Mouse (Mus musculus) limb, embryonic 14.5 days (tissue): ENCODE data around the gene Gbp3. TPM values are rescaled to one million over a fixed set of nuclear protein-coding genes. Genes with fewer than 3 reads are reported as not detected.
"Not testable (repeated sequence)": the region's sequence is repeated elsewhere in the genome, so short reads cannot be mapped to it uniquely, and the experiment has no call there.

Experiments used
- ATAC-seq: fragments of 200-750 bp; cut with Nextera tagmentation; 2 replicates; pipeline ENCODE4 v1.8.0; 2017; ENCODE audit warnings: low read depth, moderate number of reproducible peaks, moderate TSS enrichment; ENCODE audit not compliant: low FRiP score
- DNase-seq: peaks from one replicate; pipeline ENCODE4 v3.0.0-alpha.2; 2015; ENCODE audit warnings: low spot score
- H3K27ac ChIP-seq: fragments of 300-500 bp; sonication (generic); replicated peaks from 2 replicates; pipeline ENCODE4 v1.5.1; 2014; ENCODE audit warnings: low read depth, mild to moderate bottlenecking, low read length, moderate library complexity, mixed read lengths
- H3K27me3 ChIP-seq: fragments of 300-500 bp; sonication (generic); 2 replicates; pipeline ENCODE4 v1.6.1; 2014; ENCODE audit warnings: low read length, mixed read lengths; ENCODE audit not compliant: control insufficient read depth, insufficient read depth
- H3K36me3 ChIP-seq: fragments of 300-500 bp; sonication (generic); 2 replicates; pipeline ENCODE4 v1.6.1; 2014; ENCODE audit warnings: mild to moderate bottlenecking, low read length, moderate library complexity, mixed read lengths; ENCODE audit not compliant: control insufficient read depth, insufficient read depth
- H3K4me1 ChIP-seq: fragments of 300-500 bp; sonication (generic); 2 replicates; pipeline ENCODE4 v1.6.1; 2014; ENCODE audit warnings: antibody characterized with exemption, low read length, mixed read lengths; ENCODE audit not compliant: control insufficient read depth, insufficient read depth
- H3K4me2 ChIP-seq: fragments of 300-500 bp; sonication (generic); replicated peaks from 2 replicates; pipeline ENCODE4 v1.6.1; 2014; ENCODE audit warnings: low read depth, mild to moderate bottlenecking, low read length, moderate library complexity; ENCODE audit not compliant: severe bottlenecking
- H3K4me3 ChIP-seq: fragments of 300-500 bp; sonication (generic); replicated peaks from 2 replicates; pipeline ENCODE4 v1.5.1; 2014; ENCODE audit warnings: low read length
- H3K9ac ChIP-seq: fragments of 300-500 bp; sonication (generic); 2 replicates; pipeline ENCODE4 v1.6.1; 2014; ENCODE audit warnings: mild to moderate bottlenecking, low read depth, low read length, moderate library complexity; ENCODE audit not compliant: severe bottlenecking
- H3K9me3 ChIP-seq: fragments of 300-500 bp; sonication (generic); 2 replicates; pipeline ENCODE4 v1.6.1; 2016; ENCODE audit warnings: low read length; ENCODE audit not compliant: control insufficient read depth
- POLR2A ChIP-seq: fragments of 200-500 bp; IDR thresholded peaks from 2 replicates; pipeline ENCODE4 v1.8.0; 2012; ENCODE audit warnings: inconsistent platforms, mild to moderate bottlenecking, moderate library complexity, borderline replicate concordance; ENCODE audit not compliant: insufficient read depth, insufficient read length; ENCODE audit errors: extremely low read depth
- WGBS: fragments of 180-500 bp; shearing (Covaris S2); extraction: QIAGEN DNeasy Blood & Tissue Kit; methylation state at CpG from one replicate; pipeline ENCODE4 v1.1.7; 2014; 5-methylcytosine and 5-hydroxymethylcytosine counted together
- polyA plus RNA-seq, 2 experiments: library from polyadenylated mRNA; depleted of rRNA in 1 of 2; stranded (reverse) in 1 of 2; unstranded in 1 of 2; fragments of >200 nt; fragmentation: Nextera tagmentation in 1 of 2; extraction: Ambion mirVana in 1 of 2; gene quantifications; 2 replicates each; pipeline versions ENCODE4 v1.2.1 to v1.2.3; 2012 to 2014

Gene Gbp3
- polyA plus RNA-seq, 2 experiments: 0.65 to 0.69 TPM

DNA sequence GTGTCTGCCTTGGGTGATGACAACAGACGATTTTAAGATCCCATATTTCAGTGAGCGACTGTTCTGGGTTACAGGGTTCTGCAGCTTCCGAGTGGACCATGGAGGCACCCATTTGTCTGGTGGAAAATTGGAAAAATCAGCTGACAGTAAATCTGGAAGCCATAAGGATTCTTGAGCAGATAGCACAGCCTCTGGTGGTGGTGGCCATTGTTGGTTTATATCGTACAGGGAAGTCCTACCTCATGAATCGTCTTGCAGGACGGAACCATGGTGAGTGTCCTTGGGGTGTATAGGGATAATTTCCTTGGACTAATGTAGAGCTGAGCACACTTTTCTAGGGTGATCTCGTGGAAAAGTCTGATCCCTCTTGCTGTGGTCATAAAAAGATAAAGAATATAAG lies 1.8 kb downstream of the Gbp3 start:
- Histone ChIP-seq H3K9me3 (no peaks in the 10 kb centered on the region), H3K27ac (no peak overlapping the region), H3K9ac (no peak overlapping the region), H3K4me3 (no peak overlapping the region), H3K4me2 (no peak overlapping the region), H3K36me3 (no peaks in the 10 kb centered on the region), H3K4me1 (no peaks in the 10 kb centered on the region), H3K27me3 (no peaks in the 10 kb centered on the region)
- no peak for TF ChIP-seq POLR2A
- WGBS: 79% methylated on average over 7 of the region's 7 CpGs
- DNase-seq (no peak), ATAC-seq (no peak)

DNA sequence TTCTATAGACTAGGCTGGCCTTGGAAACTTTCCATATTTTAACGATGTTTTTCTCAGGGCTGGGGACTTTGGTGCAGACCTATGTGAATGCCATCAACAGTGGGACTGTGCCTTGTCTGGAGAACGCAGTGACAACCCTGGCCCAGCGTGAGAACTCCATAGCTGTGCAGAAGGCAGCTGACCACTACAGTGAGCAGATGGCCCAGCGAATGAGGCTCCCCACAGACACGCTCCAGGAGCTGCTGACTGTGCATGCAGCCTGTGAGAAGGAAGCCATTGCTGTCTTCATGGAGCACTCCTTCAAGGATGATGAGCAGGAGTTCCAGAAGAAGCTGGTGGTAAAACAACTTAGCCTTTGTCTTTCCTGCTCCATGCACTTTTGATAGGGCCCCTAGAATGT lies 7.7 kb downstream of the Gbp3 start:
- H3K9ac ChIP-seq, H3K36me3 ChIP-seq, H3K4me1 ChIP-seq, ATAC-seq, H3K9me3 ChIP-seq, H3K27ac ChIP-seq, H3K4me2 ChIP-seq, H3K4me3 ChIP-seq, DNase-seq, H3K27me3 ChIP-seq: not testable (repeated sequence)
- WGBS: 63% methylated on average over 5 of the region's 5 CpGs

DNA sequence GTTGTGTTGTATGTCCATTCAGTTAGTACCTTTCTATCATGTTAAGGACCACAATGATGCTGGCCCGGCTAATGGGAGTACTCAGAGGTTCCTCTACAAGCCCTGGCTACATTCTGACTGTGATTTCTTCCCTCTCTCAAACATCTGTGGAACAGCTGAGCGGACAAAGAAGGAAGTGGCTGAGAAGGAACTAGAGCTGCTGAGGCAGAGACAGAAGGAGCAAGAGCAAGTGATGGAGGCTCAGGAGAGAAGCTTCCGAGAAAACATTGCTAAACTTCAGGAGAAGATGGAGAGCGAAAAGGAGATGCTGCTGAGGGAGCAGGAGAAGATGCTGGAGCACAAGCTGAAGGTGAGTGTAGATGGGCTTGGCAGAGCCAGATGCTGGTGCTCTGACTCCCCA lies 10.9 kb downstream of the Gbp3 start:
- WGBS: 89% methylated on average over 4 of the region's 4 CpGs
- Histone ChIP-seq H3K9me3 (no peaks in the 10 kb centered on the region), H3K27me3 (no peaks in the 10 kb centered on the region), H3K9ac (no peak overlapping the region), H3K4me1 (no peaks in the 10 kb centered on the region), H3K4me3 (no peak overlapping the region), H3K36me3 (no peaks in the 10 kb centered on the region), H3K27ac (no peak overlapping the region), H3K4me2 (no peak overlapping the region)
- ATAC-seq (no peak), DNase-seq (no peak)
- TF ChIP-seq POLR2A: no peak

DNA sequence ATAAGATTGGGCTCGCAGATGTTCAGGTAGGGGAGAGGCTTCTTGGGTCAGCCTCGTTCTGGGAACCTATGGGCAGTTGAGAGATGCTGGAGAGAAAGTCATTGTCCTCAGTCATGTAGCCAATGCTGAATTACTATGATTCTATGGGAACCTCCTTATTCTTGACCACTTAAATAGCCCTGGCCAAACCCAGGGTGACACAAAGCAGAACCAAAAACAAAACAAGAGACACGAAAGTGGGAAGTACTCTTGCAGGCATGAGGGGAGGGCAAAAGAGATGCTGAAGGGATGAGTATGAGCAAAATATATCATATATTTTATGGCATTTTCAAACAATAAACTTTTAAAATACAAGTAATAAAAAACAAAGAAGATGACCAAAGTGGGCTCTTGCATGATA lies 17.3 kb downstream of the Gbp3 start:
- no peak for ATAC-seq
- 83% methylated on average over 3 of the region's 3 CpGs for WGBS
- H3K27ac ChIP-seq: no peak overlapping the region

DNA sequence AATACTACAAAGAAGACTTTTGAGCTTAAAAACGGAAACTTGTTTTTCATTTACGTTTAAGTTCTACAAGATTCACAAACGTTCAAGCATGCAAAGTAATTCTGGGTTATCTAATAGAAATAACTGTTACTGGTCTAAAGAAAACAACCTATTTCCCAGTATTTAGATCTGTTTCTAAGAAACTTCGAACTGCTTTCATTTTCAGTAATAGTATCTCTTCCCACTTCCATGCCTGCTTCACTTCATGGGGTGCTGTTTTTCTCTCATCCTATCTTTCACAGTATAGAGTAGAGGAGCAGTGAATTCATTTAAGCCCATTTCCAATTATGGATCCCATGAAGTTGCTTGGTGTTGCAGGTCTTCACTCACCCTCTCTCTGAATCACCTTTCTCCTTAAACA lies 18.5 kb downstream of the Gbp3 start:
- H3K4me2 ChIP-seq: no peak overlapping the region
- no peak for ATAC-seq
- DNase-seq: no peak
- H3K27me3 ChIP-seq: no peaks in the 10 kb centered on the region
- H3K9ac ChIP-seq: no peak overlapping the region
- WGBS: 83% methylated on average over 4 of the region's 4 CpGs
- no peak for TF ChIP-seq POLR2A
- no peaks in the 10 kb centered on the region for H3K9me3 ChIP-seq
- H3K27ac ChIP-seq: no peak overlapping the region
- no peaks in the 10 kb centered on the region for H3K4me1 ChIP-seq
- H3K36me3 ChIP-seq: no peaks in the 10 kb centered on the region
- H3K4me3 ChIP-seq: no peak overlapping the region

More for the DNA sequence above, 17.3 kb downstream of the Gbp3 start:
- no peak overlapping the region for H3K4me3 ChIP-seq
- DNase-seq: no peak
- no peak overlapping the region for H3K4me2 ChIP-seq
- no peaks in the 10 kb centered on the region for H3K9me3 ChIP-seq
- H3K36me3 ChIP-seq: no peaks in the 10 kb centered on the region
- TF ChIP-seq POLR2A: no peak
- no peaks in the 10 kb centered on the region for H3K4me1 ChIP-seq
- no peaks in the 10 kb centered on the region for H3K27me3 ChIP-seq
- no peak overlapping the region for H3K9ac ChIP-seq

DNA sequence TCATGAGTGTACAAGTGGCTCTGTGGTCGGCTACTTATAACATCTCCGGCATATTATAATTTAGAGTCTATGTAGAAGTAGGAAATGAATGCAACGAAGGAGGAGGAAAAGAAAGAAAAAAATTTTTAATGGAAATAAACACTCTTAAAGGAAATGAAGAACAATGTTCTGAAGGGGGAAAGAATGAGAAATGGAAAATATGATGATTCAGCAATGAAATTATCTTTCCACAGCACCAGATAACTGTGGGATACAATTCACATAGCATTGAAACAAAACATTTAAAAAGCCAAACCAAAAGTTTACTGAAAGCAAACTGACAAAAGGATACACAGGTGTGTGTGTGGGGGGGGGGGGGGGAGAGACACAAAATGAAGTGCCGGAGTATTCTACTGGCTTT lies 23.2 kb downstream of the Gbp3 start:
- no peak for ATAC-seq
- Histone ChIP-seq H3K9ac (no peak overlapping the region), H3K4me1 (no peaks in the 10 kb centered on the region), H3K36me3 (no peaks in the 10 kb centered on the region), H3K27me3 (no peaks in the 10 kb centered on the region), H3K27ac (no peak overlapping the region), H3K4me2 (no peak overlapping the region), H3K9me3 (no peaks in the 10 kb centered on the region), H3K4me3 (no peak overlapping the region)
- WGBS: 87% methylated on average over 4 of the region's 4 CpGs
- no peak for DNase-seq
- TF ChIP-seq POLR2A: no peak
